Mouse (Mus musculus) heart, adult 2 months (tissue): Measurements from ENCODE around the gene Mpv17l2.

Experiments
- CTCF ChIP-seq: fragments of 200-600 bp; IDR thresholded peaks from 2 replicates; pipeline ENCODE4 v1.8.1; 2022; ENCODE audit warnings: antibody characterized with exemption, mild to moderate bottlenecking, moderate library complexity
- POLR2A ChIP-seq: fragments of 200-500 bp; IDR thresholded peaks from 2 replicates; pipeline ENCODE4 v1.6.1; 2011; ENCODE audit warnings: mild to moderate bottlenecking, low read depth, low read length, control low read depth; ENCODE audit not compliant: insufficient read depth

GRCm38 (mm10) chr8:70773833-70774232, 13.1 kb upstream of the Mpv17l2 start:
- TF ChIP-seq CTCF (no peak), POLR2A (no peak)
